In genomic region chr14:117767861-117768260, GRCm38 (mm10) we compare ENCODE assay signal across 15 mouse cellular contexts.
"Had no signal": no experiment of that assay in that cellular context is flagged by ENCODE, and none has a peak within 500 bp of the region (broad histone marks: within the 10 kb centered on the region; RNA-seq: fewer than 3 reads in every experiment).

No protein-coding gene starts in this region.

- H3K9ac ChIP-seq: lung, embryonic 15.5 days; midbrain, embryonic 13.5 days; midbrain, embryonic 15.5 days; neural tube, embryonic 12.5 days; stomach, embryonic 15.5 days had no signal

- DNase-seq: lung, adult 2 months; lung, postnatal 14 days; lung, postnatal 36 days; right cerebral cortex, postnatal 14 days; thymus, adult 2 months; thymus, postnatal 25 days; thymus, postnatal 4 days had no signal

- H3K36me3 ChIP-seq: lung, embryonic 15.5 days; midbrain, embryonic 13.5 days; midbrain, embryonic 15.5 days; neural tube, embryonic 12.5 days; stomach, embryonic 15.5 days had no signal

- H3K4me1 ChIP-seq: lung, embryonic 15.5 days; megakaryocyte, embryonic 14.5 days; midbrain, embryonic 13.5 days; midbrain, embryonic 15.5 days; stomach, embryonic 15.5 days had no signal

- H3K27ac ChIP-seq: lung, embryonic 15.5 days; macrophage; midbrain, embryonic 13.5 days; midbrain, embryonic 15.5 days; neural tube, embryonic 12.5 days; stomach, embryonic 15.5 days; stomach, postnatal 0 days had no signal

- H3K27me3 ChIP-seq: lung, embryonic 15.5 days; megakaryocyte, embryonic 14.5 days; midbrain, embryonic 13.5 days; midbrain, embryonic 15.5 days; neural tube, embryonic 12.5 days; stomach, embryonic 15.5 days had no signal

- H3K4me3 ChIP-seq: lung, embryonic 15.5 days; megakaryocyte, embryonic 14.5 days; midbrain, embryonic 13.5 days; midbrain, embryonic 15.5 days; neural tube, embryonic 12.5 days; stomach, embryonic 15.5 days had no signal
